Mouse (Mus musculus): ENCODE results near the gene Src. TPM values are rescaled to one million over a fixed set of nuclear protein-coding genes. Genes with fewer than 3 reads are reported as not detected.

Src gene
- polyA plus RNA-seq, 1 experiment from 2014 or later: 30.8 TPM

DNA sequence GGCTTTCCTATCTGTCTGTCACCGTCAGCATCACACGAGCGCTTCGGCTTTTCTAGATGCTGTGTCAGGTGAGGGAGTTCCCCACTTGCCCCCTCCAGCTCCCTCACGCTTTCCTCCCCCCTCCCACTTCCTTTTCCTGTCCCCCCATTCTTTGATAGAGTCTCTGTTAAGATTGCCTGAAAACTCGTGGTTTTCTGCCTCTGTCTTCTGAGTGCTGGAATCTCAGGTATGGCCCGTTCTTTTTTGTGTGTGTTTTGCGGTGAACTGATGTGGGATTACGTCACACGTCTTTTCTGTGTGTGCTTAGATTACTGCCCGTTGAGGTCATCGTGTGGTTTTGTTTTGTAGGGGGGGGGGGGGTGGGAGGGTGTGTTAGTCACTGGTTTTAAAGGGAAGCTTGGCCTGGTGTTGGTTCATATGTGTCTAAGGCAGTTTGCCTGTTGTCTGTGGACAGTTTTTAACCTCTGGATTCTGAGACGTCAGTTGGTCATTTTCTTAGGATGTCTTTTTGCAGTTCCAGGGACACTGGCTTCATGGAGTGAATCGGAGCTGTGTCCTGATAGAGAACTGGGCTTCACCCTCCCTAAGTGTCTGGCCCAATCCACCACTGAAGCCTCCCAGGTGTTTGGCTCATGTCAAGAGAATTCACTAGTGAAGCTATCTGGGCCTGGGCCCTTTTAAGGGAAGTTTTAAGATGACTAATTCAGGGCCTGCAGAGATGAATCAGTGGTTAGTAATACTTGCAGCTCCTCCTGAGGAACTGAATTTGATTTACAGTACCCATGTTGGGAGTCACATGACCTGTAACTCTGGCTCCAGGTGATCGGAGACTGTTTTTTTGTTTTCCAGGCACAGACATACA lies 29.3 kb downstream of the Src start:
- Histone ChIP-seq H3K9me3 (no peaks in the 10 kb centered on the region), H3K27ac (0 out of 2 replicates have a peak overlapping the region, but pooled peaks have one; percentile 46), H3K4me2 (replicated peaks) (no peak overlapping the region), H3K9ac (no peak overlapping the region), H3K4me1 (no peaks in the 10 kb centered on the region), H3K36me3 (peaks cover 47% of the 10 kb centered on the region), H3K27me3 (no peaks in the 10 kb centered on the region), H3K4me3 (no peak overlapping the region)
- WGBS: 76% methylated on average over 15 of the region's 15 CpGs
- no peak for ATAC-seq (ENCODE audit: insufficient number of reproducible peaks, insufficient read depth, low FRiP score, low TSS enrichment)

DNA sequence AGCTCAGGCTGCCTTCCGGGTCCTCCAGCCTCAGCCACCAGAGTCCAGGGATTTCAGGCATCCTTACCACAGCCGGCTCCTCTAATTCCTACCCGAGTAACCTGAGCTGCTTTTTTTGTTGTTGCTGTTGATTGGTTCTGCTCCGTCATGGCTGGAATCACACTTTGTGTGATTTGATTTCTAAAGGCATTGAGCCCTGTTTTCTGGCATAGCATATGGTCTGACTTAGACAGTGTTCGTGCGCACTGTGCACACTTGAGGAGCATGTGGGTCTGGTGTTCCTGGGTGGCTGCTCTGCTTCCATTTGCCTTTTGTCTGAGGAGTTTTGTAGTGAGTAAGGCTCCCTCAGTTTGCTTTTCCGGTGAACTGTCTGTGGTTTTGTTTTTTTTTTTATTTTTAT lies 30.1 kb downstream of the Src start:
- 44% methylated on average over 7 of the region's 7 CpGs for WGBS
- no peak for ATAC-seq (ENCODE audit: insufficient number of reproducible peaks, insufficient read depth, low FRiP score, low TSS enrichment)
- no peak overlapping the region for H3K4me2 ChIP-seq (replicated peaks)
- H3K4me1 ChIP-seq: no peaks in the 10 kb centered on the region
- 0 out of 2 replicates have a peak overlapping the region, but pooled peaks have one; percentile 46 for H3K27ac ChIP-seq
- H3K27me3 ChIP-seq: no peaks in the 10 kb centered on the region
- H3K9me3 ChIP-seq: no peaks in the 10 kb centered on the region
- H3K36me3 ChIP-seq: peaks cover 44% of the 10 kb centered on the region
- H3K4me3 ChIP-seq: no peak overlapping the region
- H3K9ac ChIP-seq: no peak overlapping the region

DNA sequence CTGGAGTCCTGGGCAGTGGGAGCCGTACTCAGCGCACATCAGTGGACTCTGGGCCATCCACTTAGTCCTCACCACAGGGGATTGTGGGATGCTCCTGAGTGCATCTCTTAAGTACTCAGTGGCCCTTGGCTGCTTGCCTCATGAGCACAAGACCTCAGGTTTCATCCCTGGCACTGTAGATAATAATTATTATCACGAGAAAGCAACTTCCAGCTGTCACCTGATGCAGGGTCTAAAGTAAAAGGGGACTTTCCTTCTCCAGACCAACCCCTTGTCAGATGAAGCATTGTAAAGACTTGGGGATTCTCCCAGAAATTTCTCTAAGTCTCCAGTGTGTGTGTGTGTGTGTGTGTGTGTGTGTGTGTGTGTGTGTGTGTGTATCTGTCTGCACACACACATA lies 32.7 kb downstream of the Src start:
- no peak for ATAC-seq (ENCODE audit: insufficient number of reproducible peaks, insufficient read depth, low FRiP score, low TSS enrichment)
- no peaks in the 10 kb centered on the region for H3K9me3 ChIP-seq
- H3K27ac ChIP-seq: no peak overlapping the region
- WGBS: 88% methylated on average over 3 of the region's 3 CpGs
- no peak overlapping the region for H3K9ac ChIP-seq
- peaks cover 48% of the 10 kb centered on the region for H3K36me3 ChIP-seq
- H3K4me2 ChIP-seq (replicated peaks): no peak overlapping the region
- H3K27me3 ChIP-seq: no peaks in the 10 kb centered on the region
- no peaks in the 10 kb centered on the region for H3K4me1 ChIP-seq
- H3K4me3 ChIP-seq: no peak overlapping the region

DNA sequence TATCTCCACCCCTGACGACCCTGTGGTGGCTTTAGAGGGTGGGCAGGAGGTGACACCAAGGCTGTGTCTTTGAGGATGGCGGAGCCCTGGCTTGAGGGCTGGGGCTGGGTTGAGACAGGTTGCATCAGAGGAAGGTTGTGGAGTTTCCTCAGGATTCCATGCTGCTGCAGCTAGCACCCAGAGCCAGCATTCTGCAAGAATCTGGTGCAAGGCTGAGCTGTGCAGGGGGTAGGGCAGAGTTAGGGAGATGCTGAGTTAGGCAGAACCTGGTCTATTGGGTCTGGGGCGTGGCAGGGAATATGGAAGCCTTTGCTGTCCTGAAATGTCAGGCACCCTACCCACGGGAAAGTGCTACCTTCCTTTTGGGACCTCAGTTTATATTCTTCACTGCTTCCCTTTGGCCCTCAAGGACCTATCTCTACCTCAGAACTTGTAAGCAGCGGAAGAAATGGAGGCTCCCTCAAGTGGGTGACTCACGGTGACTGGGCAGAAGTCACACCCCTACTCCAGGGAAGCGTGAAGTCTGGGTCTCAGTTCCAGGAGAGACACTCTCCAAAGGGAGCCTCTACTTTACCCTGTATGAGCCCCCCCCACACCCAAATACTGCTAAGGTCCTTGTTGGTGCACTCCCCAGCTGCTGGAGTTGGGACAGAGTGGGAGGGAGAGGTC lies 33.3 kb downstream of the Src start:
- ATAC-seq (ENCODE audit: insufficient number of reproducible peaks, insufficient read depth, low FRiP score, low TSS enrichment): no peak
- H3K4me3 ChIP-seq: no peak overlapping the region
- 0 out of 2 replicates have a peak, but pooled peaks cover under 1% of the 10 kb centered on the region for H3K4me1 ChIP-seq
- WGBS: 83% methylated on average over 7 of the region's 7 CpGs
- H3K9me3 ChIP-seq: no peaks in the 10 kb centered on the region
- H3K4me2 ChIP-seq (replicated peaks): no peak overlapping the region
- H3K9ac ChIP-seq: no peak overlapping the region
- peaks cover 42% of the 10 kb centered on the region for H3K36me3 ChIP-seq
- H3K27me3 ChIP-seq: no peaks in the 10 kb centered on the region
- H3K27ac ChIP-seq: no peak overlapping the region

DNA sequence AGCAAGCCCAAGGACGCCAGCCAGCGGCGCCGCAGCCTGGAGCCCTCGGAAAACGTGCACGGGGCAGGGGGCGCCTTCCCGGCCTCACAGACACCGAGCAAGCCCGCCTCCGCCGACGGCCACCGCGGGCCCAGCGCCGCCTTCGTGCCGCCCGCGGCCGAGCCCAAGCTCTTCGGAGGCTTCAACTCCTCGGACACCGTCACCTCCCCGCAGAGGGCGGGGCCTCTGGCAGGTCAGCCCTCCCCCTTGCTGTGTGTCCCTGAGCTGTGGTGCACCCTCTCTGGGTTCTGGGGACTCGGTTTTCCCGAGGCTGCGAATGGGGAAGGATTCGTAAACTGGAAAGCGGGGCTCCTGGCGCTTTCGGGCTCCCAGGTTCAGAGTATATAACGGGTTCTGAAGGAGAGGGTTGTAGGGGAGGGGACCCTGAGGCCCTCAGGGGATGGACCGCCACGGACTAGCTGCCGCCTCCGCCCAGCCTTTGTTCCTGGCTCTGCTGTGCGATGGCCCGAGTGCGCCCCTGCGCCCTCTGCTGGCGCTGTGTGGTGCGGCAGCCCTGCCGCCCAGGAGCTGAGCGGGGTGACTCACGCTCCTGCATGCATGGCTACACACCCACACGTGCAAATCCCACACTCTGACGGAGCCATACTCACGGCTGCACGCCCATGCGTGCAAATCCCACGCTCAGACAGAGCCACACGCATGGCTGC lies 39.0 kb downstream of the Src start:
- ATAC-seq (ENCODE audit: insufficient number of reproducible peaks, insufficient read depth, low FRiP score, low TSS enrichment): peak; percentile 77
- Histone ChIP-seq H3K9me3 (no peaks in the 10 kb centered on the region), H3K9ac (peak overlapping the region; percentile 48), H3K27ac (peak overlapping the region; percentile 68), H3K4me1 (peaks cover 41% of the 10 kb centered on the region), H3K36me3 (peaks cover 54% of the 10 kb centered on the region), H3K4me3 (peak overlapping the region; percentile 31), H3K27me3 (no peaks in the 10 kb centered on the region), H3K4me2 (replicated peaks) (peak overlapping the region; percentile 56)
- 2% methylated on average over 56 of the region's 56 CpGs for WGBS

DNA sequence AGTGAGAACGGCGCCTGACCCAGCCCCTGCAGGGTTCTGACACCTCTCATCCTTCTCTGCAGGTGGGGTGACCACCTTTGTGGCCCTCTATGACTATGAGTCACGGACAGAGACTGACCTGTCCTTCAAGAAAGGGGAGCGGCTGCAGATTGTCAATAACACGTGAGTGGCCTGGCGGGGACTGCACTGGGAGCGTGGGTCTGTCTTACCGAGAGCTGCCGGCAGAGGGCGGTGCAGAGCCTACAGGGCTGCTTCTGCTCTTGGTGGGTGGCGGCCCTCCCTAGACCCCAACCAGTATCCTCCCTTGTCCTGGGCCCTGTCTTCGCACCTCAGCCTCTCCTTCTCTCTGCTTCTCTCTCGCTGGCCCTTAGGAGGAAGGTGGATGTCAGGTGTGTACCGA lies 40.2 kb downstream of the Src start:
- Histone ChIP-seq H3K36me3 (peaks cover 47% of the 10 kb centered on the region), H3K27me3 (no peaks in the 10 kb centered on the region), H3K4me2 (replicated peaks) (no peak overlapping the region), H3K4me3 (no peak overlapping the region), H3K9ac (no peak overlapping the region), H3K27ac (peak overlapping the region; percentile 68; the same call in 1 of the 2 replicates), H3K4me1 (peaks cover 53% of the 10 kb centered on the region), H3K9me3 (no peaks in the 10 kb centered on the region)
- 19% methylated on average over 14 of the region's 14 CpGs for WGBS
- 0 out of 2 replicates have a peak, but pooled peaks have one; percentile 1 for ATAC-seq (ENCODE audit: insufficient number of reproducible peaks, insufficient read depth, low FRiP score, low TSS enrichment)

DNA sequence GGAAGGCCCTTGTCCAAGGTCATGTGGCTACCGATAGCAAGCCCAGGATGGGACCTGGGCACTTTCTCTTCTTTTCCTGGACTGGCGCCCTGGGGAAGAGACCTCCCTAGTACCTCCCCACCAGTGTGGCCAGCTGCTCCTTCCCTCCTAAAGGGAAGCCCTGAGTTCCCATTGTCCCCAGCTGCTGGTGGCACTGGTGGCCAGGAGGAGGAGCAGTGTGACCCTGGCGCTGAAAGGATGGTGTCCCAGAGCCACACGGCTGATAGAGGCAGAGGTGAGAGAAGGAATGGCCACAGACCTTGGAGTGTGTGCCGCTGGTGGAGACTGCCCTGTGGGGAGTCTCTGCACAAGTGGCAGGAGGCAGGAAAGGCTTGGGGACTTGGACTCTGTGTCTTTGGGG lies 41.5 kb downstream of the Src start:
- Histone ChIP-seq H3K9ac (peak overlapping the region; percentile 19; the same call in 1 of the 2 replicates), H3K27me3 (no peaks in the 10 kb centered on the region), H3K9me3 (no peaks in the 10 kb centered on the region), H3K4me3 (no peak overlapping the region), H3K4me2 (replicated peaks) (no peak overlapping the region), H3K36me3 (peaks cover 45% of the 10 kb centered on the region), H3K4me1 (peaks cover 66% of the 10 kb centered on the region), H3K27ac (peak overlapping the region; percentile 54)
- no peak for ATAC-seq (ENCODE audit: insufficient number of reproducible peaks, insufficient read depth, low FRiP score, low TSS enrichment)
- WGBS: 37% methylated on average over 5 of the region's 5 CpGs

DNA sequence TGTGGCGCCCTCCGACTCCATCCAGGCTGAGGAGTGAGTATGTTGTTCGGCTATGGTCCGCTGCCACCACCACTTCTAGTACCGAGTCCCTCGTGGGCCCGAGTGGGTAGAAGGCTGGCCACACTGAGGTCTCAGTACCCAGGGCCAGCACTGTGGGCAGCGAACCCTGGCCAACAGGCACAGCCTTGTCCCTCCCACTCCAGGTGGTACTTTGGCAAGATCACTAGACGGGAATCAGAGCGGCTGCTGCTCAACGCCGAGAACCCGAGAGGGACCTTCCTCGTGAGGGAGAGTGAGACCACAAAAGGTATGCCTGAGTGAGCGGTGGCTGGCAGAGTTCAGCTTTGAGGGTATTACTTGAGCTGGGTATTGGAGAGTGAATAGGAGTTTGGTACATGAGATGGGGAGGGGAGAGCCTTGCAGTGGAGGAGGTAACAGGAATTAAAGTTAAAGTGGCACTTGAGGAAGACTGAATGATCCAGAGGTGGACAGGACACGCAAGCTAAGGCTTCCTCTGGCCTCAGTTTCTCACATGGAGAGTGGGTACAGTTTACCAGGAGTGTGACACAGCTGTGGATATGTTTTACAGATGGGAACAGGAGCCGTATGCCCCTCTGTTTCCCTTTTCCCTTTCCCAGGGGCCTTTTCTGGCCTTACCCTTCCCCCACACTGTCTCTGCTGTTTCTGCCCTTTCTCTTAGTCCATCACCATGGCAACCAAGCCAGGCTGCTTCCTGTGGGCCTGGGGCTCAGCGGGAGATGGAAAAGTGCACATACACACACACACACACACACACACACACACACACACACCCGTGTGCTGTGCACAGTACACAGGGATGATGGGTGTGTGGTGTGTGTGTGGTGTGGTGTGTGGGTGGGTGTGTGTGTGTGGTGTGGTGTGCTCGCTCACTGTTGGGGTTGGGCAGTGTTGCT lies 44.8 kb downstream of the Src start:
- peaks cover 70% of the 10 kb centered on the region for H3K4me1 ChIP-seq
- H3K9me3 ChIP-seq: no peaks in the 10 kb centered on the region
- peaks cover 58% of the 10 kb centered on the region for H3K36me3 ChIP-seq
- no peaks in the 10 kb centered on the region for H3K27me3 ChIP-seq
- WGBS: 36% methylated on average over 20 of the region's 20 CpGs
- H3K4me2 ChIP-seq (replicated peaks): peak overlapping the region; percentile 16; the same call in 1 of the 2 replicates
- peak overlapping the region; percentile 99 for H3K27ac ChIP-seq
- ATAC-seq (ENCODE audit: insufficient number of reproducible peaks, insufficient read depth, low FRiP score, low TSS enrichment): no peak
- peak overlapping the region; percentile 8; the same call in 1 of the 2 replicates for H3K9ac ChIP-seq
- no peak overlapping the region for H3K4me3 ChIP-seq

DNA sequence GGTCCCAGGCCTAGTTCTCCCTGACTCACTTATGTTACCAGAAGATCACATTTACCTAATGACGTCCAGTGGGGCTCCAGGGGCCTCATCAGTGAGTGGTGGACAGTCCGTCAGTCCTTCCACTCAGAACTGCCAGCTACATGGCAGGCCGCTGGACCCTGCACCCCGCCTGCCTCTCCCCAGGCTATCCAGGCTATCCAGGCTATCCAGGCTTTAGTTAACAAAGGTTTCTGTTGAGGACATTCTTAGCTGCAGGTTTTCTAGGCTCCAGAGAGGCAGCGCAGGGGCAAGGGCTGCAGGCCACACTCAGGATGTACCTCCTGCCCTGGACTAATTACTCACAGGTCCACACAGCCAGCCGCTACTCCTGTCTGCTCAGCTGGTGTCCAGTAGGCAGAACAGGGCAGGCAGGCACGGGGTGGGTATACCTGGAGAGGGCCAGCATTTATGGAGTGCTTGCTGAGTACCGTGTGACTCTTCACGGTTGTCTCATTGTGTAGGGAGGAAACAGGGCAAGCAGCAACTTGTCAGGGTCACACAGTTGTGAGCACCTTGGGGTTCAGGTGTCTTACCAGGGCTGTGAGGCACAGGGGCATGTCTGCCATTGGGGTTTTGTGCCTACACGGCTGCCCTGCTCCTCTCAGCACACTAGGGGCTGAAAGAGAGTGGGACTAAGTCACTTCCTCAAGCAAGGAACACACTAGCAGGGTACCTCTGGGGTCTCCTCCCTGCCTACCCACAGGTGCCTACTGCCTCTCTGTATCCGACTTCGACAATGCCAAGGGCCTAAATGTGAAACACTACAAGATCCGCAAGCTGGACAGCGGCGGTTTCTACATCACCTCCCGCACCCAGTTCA lies 45.9 kb downstream of the Src start:
- peaks cover 62% of the 10 kb centered on the region for H3K4me1 ChIP-seq
- H3K4me3 ChIP-seq: no peak overlapping the region
- H3K27ac ChIP-seq: peak overlapping the region; percentile 99
- H3K27me3 ChIP-seq: no peaks in the 10 kb centered on the region
- H3K36me3 ChIP-seq: peaks cover 61% of the 10 kb centered on the region
- H3K9ac ChIP-seq: peak overlapping the region; percentile 34
- WGBS: 10% methylated on average over 16 of the region's 16 CpGs
- no peaks in the 10 kb centered on the region for H3K9me3 ChIP-seq
- H3K4me2 ChIP-seq (replicated peaks): peak overlapping the region; percentile 35
- peak; percentile 0; the same call in 1 of the 2 replicates for ATAC-seq (ENCODE audit: insufficient number of reproducible peaks, insufficient read depth, low FRiP score, low TSS enrichment)

DNA sequence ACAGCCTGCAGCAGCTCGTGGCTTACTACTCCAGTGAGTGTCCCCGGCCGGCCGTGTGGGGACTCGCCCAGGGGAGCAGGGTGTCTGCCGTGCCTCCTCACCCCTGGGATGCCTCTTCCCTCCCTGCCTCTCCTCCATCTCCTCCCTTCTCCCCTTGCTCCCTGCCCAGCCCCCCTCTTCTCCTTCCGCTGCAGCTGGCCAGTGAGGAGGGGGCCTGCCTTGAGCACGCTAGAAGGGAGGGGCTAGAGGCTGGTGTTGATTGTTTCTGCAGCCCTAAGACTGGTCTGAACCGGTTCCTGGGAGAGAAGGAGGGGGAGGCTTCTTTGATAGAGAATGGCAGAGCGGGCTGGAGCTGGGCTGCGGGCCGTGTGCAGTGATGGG lies 46.5 kb downstream of the Src start:
- Histone ChIP-seq H3K27me3 (no peaks in the 10 kb centered on the region), H3K9me3 (no peaks in the 10 kb centered on the region), H3K27ac (peak overlapping the region; percentile 99), H3K4me1 (peaks cover 62% of the 10 kb centered on the region), H3K36me3 (peaks cover 61% of the 10 kb centered on the region), H3K9ac (peak overlapping the region; percentile 55), H3K4me2 (replicated peaks) (peak overlapping the region; percentile 35), H3K4me3 (0 out of 2 replicates have a peak overlapping the region, but pooled peaks have one; percentile 9)
- ATAC-seq (ENCODE audit: insufficient number of reproducible peaks, insufficient read depth, low FRiP score, low TSS enrichment): peak; percentile 91
- WGBS: 3% methylated on average over 12 of the region's 12 CpGs

All from embryonic facial prominence, embryonic 12.5 days (tissue).